Mouse (Mus musculus) midbrain, postnatal 0 days (tissue): ENCODE measurements around the gene Myo19. TPM values are rescaled to one million over a fixed set of nuclear protein-coding genes. Genes with fewer than 3 reads are reported as not detected.

Source experiments
- ATAC-seq: fragments of 200-750 bp; cut with Nextera tagmentation; 2 replicates; pipeline ENCODE4 v1.8.0; 2017; ENCODE audit warnings: moderate number of reproducible peaks, mild to moderate bottlenecking, moderate TSS enrichment, moderate library complexity; ENCODE audit not compliant: low FRiP score
- DNase-seq: peaks from one replicate; pipeline ENCODE4 v3.0.0-alpha.2; 2015; ENCODE audit warnings: low spot score
- H3K27ac ChIP-seq: fragments of 300-500 bp; sonication (generic); 2 replicates; pipeline ENCODE4 v1.5.1; 2014; ENCODE audit warnings: low read depth, mild to moderate bottlenecking, low read length, mixed read lengths
- H3K27me3 ChIP-seq: fragments of 300-500 bp; sonication (generic); 2 replicates; pipeline ENCODE4 v1.6.1; 2014; ENCODE audit warnings: low read length, control low read depth, mixed read lengths; ENCODE audit not compliant: insufficient read depth
- H3K36me3 ChIP-seq: fragments of 300-500 bp; sonication (generic); 2 replicates; pipeline ENCODE4 v1.6.1; 2014; ENCODE audit warnings: low read length, control low read depth, mixed read lengths; ENCODE audit not compliant: insufficient read depth
- H3K4me1 ChIP-seq: fragments of 300-500 bp; sonication (generic); 2 replicates; pipeline ENCODE4 v1.6.1; 2014; ENCODE audit warnings: mild to moderate bottlenecking, control low read depth, antibody characterized with exemption, low read length, mixed read lengths; ENCODE audit not compliant: insufficient read depth
- H3K4me2 ChIP-seq: fragments of 300-500 bp; sonication (generic); 2 replicates; pipeline ENCODE4 v1.6.1; 2014; ENCODE audit warnings: low read depth, mild to moderate bottlenecking, low read length, mixed read lengths; ENCODE audit not compliant: poor library complexity, severe bottlenecking
- H3K4me3 ChIP-seq: fragments of 300-500 bp; sonication (generic); 2 replicates; pipeline ENCODE4 v1.5.1; 2014; ENCODE audit warnings: low read depth, mild to moderate bottlenecking, low read length, moderate library complexity
- H3K9ac ChIP-seq: fragments of 300-500 bp; sonication (generic); replicated peaks from 2 replicates; pipeline ENCODE4 v1.6.1; 2014; ENCODE audit warnings: mild to moderate bottlenecking, low read length, moderate library complexity, mixed read lengths; ENCODE audit not compliant: poor library complexity, severe bottlenecking
- H3K9me3 ChIP-seq: fragments of 300-500 bp; sonication (generic); 2 replicates; pipeline ENCODE4 v1.6.1; 2016; ENCODE audit warnings: low read length, control low read depth
- CTCF ChIP-seq: IDR thresholded peaks from 2 replicates; pipeline ENCODE4 v1.5.1; 2016; ENCODE audit warnings: antibody characterized with exemption, mild to moderate bottlenecking
- WGBS: fragments of 180-500 bp; shearing (Covaris S2); extraction: QIAGEN DNeasy Blood & Tissue Kit; methylation state at CpG from one replicate; pipeline ENCODE4 v1.1.7; 2014; 5-methylcytosine and 5-hydroxymethylcytosine counted together
- polyA plus RNA-seq: library from polyadenylated mRNA; unstranded; fragments of >200 nt; fragmentation: Nextera tagmentation; extraction: Ambion mirVana; gene quantifications from 2 replicates; pipeline ENCODE4 v1.2.1, GENCODE M21; 2015
- total RNA-seq: library from RNA; depleted of rRNA; stranded (reverse); fragments of >200 nt; gene quantifications from 2 replicates; pipeline ENCODE4 v1.2.3, GENCODE M21; 2014

Gene Myo19
- total and polyA plus RNA-seq, 2 experiments from 2014 or later, result 4.4 to 13.6 TPM

DNA sequence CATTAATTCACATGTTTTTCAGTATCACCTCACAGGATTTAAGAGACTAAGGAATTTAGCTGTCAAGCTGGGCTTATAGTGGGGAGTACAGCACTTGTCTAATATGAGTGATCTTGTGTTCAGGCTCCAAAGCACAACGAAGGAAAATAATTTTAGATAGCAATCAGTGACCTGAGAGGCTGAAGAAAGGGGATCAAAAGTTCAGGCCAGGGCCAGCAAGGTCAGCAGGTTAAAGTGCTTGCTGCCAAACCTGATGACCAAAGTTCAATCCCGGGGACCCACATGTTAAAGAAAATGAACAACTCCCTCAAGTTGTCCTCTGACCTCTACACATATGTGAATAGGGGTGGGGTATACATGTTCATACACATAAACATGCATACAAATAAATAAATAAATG lies 14.7 kb upstream of the Myo19 start:
- H3K4me1 ChIP-seq, result peaks cover 5% of the 10 kb centered on the region; the same call in 1 of the 2 replicates
- no peak overlapping the region for H3K27ac ChIP-seq
- 85% methylated on average over 2 of the region's 2 CpGs for whole genome bisulfite sequencing
- no peak overlapping the region for H3K4me2 ChIP-seq
- DNase-seq (no peak), ATAC-seq (no peak)
- H3K27me3 ChIP-seq, result no peaks in the 10 kb centered on the region
- H3K4me3 ChIP-seq, result no peak overlapping the region
- no peak for TF ChIP-seq CTCF
- H3K9ac ChIP-seq, result no peak overlapping the region
- no peaks in the 10 kb centered on the region for H3K9me3 ChIP-seq
- H3K36me3 ChIP-seq, result peaks cover 5% of the 10 kb centered on the region; the same call in 1 of the 2 replicates

DNA sequence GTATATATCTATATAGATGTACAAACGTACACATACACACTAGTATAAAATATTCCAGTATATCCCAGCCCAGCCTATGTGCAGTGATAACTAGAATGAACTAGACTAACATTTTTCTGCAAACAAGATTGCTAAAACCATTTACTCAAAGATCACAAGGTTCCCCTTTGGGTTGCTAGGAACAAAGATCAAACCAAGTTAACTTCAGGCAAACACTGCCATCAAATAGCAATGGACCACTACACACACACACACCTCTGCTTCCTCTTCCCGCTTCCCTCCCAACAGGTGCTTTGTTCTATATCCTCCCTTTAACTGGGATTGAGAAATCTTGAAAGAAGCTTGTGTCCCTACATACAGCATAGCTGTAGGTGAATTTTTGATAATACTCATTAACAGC lies 12.4 kb upstream of the Myo19 start:
- H3K9ac ChIP-seq, result 0 out of 2 replicates have a peak overlapping the region, but pooled peaks have one; percentile 33
- no peaks in the 10 kb centered on the region for H3K27me3 ChIP-seq
- H3K4me1 ChIP-seq, result peaks cover 5% of the 10 kb centered on the region; the same call in 1 of the 2 replicates
- no peak overlapping the region for H3K4me3 ChIP-seq
- no peak for DNase-seq
- 92% methylated on average over 2 of the region's 2 CpGs for WGBS
- no peaks in the 10 kb centered on the region for H3K9me3 ChIP-seq
- H3K4me2 ChIP-seq, result 0 out of 2 replicates have a peak overlapping the region, but pooled peaks have one; percentile 9
- ATAC-seq, result no peak
- no peak for TF ChIP-seq CTCF
- H3K27ac ChIP-seq, result no peak overlapping the region
- no peaks in the 10 kb centered on the region for H3K36me3 ChIP-seq

DNA sequence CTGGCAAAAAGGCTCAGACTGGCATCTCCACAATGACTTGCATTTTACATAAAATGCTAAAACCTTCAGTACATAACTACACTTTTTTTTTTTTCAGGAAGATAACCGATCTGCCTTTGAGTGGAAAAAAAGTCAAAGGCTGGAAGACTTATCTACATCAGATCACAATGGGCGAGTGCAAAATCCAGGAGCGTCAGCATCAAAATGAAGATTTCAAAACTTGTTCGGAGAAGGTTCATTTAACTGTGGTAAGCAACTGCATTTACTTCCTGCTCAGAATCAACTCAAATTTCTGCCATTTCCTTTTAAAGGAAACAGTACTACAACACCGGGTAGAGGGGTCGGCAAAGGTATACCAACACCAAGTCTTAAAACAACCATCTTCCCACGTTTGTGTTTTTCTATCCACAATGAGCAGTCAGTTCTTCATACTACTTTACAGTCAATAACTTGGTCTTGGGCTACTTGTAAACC lies 11.1 kb upstream of the Myo19 start:
- H3K36me3 ChIP-seq, result no peaks in the 10 kb centered on the region
- TF ChIP-seq CTCF, result no peak
- WGBS, result 12% methylated on average over 7 of the region's 7 CpGs
- DNase-seq (no peak), ATAC-seq (no peak)
- peak overlapping the region; percentile 93 for H3K4me3 ChIP-seq
- H3K27me3 ChIP-seq, result no peaks in the 10 kb centered on the region
- H3K4me2 ChIP-seq, result peak overlapping the region; percentile 88
- H3K9me3 ChIP-seq, result no peaks in the 10 kb centered on the region
- 0 out of 2 replicates have a peak overlapping the region, but pooled peaks have one; percentile 93 for H3K9ac ChIP-seq
- H3K4me1 ChIP-seq, result peaks cover 5% of the 10 kb centered on the region; the same call in 1 of the 2 replicates
- no peak overlapping the region for H3K27ac ChIP-seq

DNA sequence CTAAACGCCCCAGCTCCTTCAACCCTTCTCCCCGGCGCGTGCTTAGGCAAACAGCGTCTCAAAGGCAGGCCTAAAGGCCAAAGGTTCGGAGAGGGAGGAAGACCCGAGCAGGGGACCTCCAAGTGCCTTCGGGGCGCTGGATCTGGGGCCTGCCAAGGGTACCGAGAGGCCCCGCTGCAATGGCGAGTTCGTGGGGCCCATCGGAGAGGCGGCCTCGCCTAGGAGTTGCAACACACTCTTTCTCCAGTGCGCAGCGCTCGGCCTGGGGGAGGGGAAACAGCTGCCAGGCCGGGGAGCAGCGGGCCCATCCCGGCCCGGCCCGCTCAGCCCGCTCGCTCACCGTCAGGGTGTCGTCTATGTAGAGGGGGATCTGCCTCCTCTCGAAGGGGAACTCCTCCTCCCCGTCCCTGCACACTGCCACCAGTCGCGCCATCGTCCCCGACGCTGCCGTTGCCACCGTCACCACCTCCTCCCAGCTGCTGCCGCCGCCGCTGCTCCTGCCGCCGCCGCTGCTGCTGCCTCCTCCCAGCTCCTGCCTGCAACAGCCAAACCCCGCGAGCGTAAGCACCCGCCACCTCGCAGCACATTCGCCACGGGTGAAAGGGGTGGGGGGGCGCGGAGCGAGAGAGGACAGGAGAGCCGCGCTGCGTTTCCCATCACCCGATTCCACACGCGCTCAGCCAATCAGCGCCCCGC lies 10.3 kb upstream of the Myo19 start:
- ATAC-seq, result peak; percentile 89
- TF ChIP-seq CTCF, result peak; percentile 4; the same call in 1 of the 2 replicates
- under 1% methylated on average over 53 of the region's 61 CpGs for WGBS

DNA sequence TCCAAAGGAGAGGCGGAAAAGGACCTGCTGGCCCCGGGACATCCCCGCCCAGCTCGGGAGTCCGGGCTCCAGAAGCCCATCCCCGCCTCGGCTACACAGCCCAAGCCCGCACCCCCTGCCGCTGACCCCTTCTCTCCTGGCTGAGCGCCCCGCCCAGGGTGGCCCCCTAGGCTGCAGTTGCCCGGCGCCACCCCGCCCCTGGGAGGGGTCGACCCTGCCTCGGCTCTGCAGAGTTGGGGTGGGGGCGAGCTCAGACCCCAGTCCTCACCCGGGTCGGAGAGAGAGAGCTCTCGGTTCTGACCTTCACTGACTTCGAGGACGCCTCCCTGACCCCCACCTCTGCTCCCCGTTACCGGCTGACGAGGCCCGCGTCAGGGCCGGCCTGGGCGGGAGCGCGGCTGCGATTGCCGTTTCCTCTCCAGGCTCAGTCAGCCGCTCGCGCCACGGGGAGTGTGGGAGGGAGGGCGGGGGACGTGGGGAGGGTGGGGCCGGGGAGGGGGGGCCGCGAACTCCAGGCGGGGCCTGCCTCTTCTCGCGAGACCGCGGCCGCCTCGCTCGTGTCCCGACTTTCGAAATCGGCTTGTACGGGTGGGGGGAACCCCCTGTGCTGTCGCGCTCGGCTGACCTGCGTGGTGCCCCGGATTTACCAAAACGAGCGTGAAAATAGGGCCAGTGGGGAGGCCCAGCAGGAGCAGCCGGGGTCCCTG lies 9.5 kb upstream of the Myo19 start, which contains the start of gene Ggnbp2:
Gene Ggnbp2 (minus strand): TSS at position 481 of the 707 bp plus-strand sequence.
- no peaks in the 10 kb centered on the region for H3K9me3 ChIP-seq
- 1% methylated on average over 25 of the region's 62 CpGs for WGBS
- DNase-seq, result peak; percentile 94
- peak within 1 kb of the TSS; percentile 99 for H3K27ac ChIP-seq
- peak within 1 kb of the TSS; percentile 97 for H3K9ac ChIP-seq
- H3K4me3 ChIP-seq, result peak within 1 kb of the TSS; percentile 93
- H3K27me3 ChIP-seq, result no peaks in the 10 kb centered on the region
- TF ChIP-seq CTCF, result no peak
- no peaks in the 10 kb centered on the region for H3K36me3 ChIP-seq
- H3K4me2 ChIP-seq, result peak within 1 kb of the TSS; percentile 88
- peak; percentile 87 for ATAC-seq
- peaks cover 5% of the 10 kb centered on the region; the same call in 1 of the 2 replicates for H3K4me1 ChIP-seq

More for the DNA sequence above, 10.3 kb upstream of the Myo19 start:
- Histone ChIP-seq H3K27me3 (no peaks in the 10 kb centered on the region), H3K4me1 (peaks cover 5% of the 10 kb centered on the region; the same call in 1 of the 2 replicates), H3K4me3 (peak overlapping the region; percentile 93), H3K27ac (peak overlapping the region; percentile 92), H3K9ac (peak overlapping the region; percentile 93), H3K4me2 (peak overlapping the region; percentile 88), H3K36me3 (no peaks in the 10 kb centered on the region), H3K9me3 (no peaks in the 10 kb centered on the region)
- peak; percentile 97 for DNase-seq
